Mouse (Mus musculus) natural killer cell, adult 2 months (primary cell): ENCODE measurements around the gene Cyp11a1.
A peak's percentile ranks its signal among the peaks of the same experiment; 100 is the strongest.

ENCODE experiments used
- DNase-seq, 2 experiments: peaks; one replicate each; pipeline ENCODE4 v3.0.0; 2022; ENCODE audit warnings: low spot score in 2 of 2

Cyp11a1 gene

GRCm38 (mm10) chr9:57972776-57973439 lies 33.3 kb upstream of the Cyp11a1 start:
- no peak for DNase-seq

GRCm38 (mm10) chr9:57973440-57974066 lies 32.7 kb upstream of the Cyp11a1 start:
- no peak for DNase-seq

GRCm38 (mm10) chr9:57974221-57974620 lies 32.0 kb upstream of the Cyp11a1 start:
- DNase-seq = no peak

GRCm38 (mm10) chr9:57975200-57975821 lies 30.9 kb upstream of the Cyp11a1 start:
- no peak for DNase-seq

GRCm38 (mm10) chr9:57978025-57978424 lies 28.2 kb upstream of the Cyp11a1 start:
- DNase-seq = no peak

- DNase-seq = no peak
Measured at GRCm38 (mm10) chr9:57978858-57979257, 27.4 kb upstream of the Cyp11a1 start.

GRCm38 (mm10) chr9:57980570-57980969 lies 25.6 kb upstream of the Cyp11a1 start:
- no peak for DNase-seq

GRCm38 (mm10) chr9:57985304-57985703 lies 20.9 kb upstream of the Cyp11a1 start:
- DNase-seq = no peak

GRCm38 (mm10) chr9:57986293-57986692 lies 19.9 kb upstream of the Cyp11a1 start:
- no peak for DNase-seq

GRCm38 (mm10) chr9:57988098-57988497 lies 18.1 kb upstream of the Cyp11a1 start:
- peak in 1 of 2 experiments; percentile 61 for DNase-seq

- DNase-seq = no peak
Measured at GRCm38 (mm10) chr9:57989309-57989708, 16.9 kb upstream of the Cyp11a1 start.

GRCm38 (mm10) chr9:57990438-57991110 lies 15.6 kb upstream of the Cyp11a1 start:
- DNase-seq = peak; percentile 17 to 60

GRCm38 (mm10) chr9:57992060-57992459 lies 14.2 kb upstream of the Cyp11a1 start:
- no peak for DNase-seq

GRCm38 (mm10) chr9:57992781-57993591 lies 13.2 kb upstream of the Cyp11a1 start:
- DNase-seq = no peak

GRCm38 (mm10) chr9:57995282-57995681 lies 10.9 kb upstream of the Cyp11a1 start:
- no peak for DNase-seq

GRCm38 (mm10) chr9:57997511-57998031 lies 8.6 kb upstream of the Cyp11a1 start:
- DNase-seq = no peak

GRCm38 (mm10) chr9:57998032-57998659 lies 8.1 kb upstream of the Cyp11a1 start:
- peak; percentile 36 to 57 for DNase-seq

- DNase-seq = no peak
Measured at GRCm38 (mm10) chr9:57998685-57999084, 7.5 kb upstream of the Cyp11a1 start.

GRCm38 (mm10) chr9:57999676-58000075 lies 6.5 kb upstream of the Cyp11a1 start:
- DNase-seq = no peak

GRCm38 (mm10) chr9:58003272-58003671 lies 2.9 kb upstream of the Cyp11a1 start:
- DNase-seq = no peak
